Mouse (Mus musculus): ENCODE measurements around the gene Arhgef19. TPM values are rescaled to one million over a fixed set of nuclear protein-coding genes. Genes with fewer than 3 reads are reported as not detected.

Arhgef19 gene
- total and polyA plus RNA-seq, 2 experiments = 14.4 to 34.3 TPM

- Histone ChIP-seq H3K27ac (replicated peaks; ENCODE audit: insufficient read depth, low read depth, low read length) (no peak overlapping the region), H3K4me1 (ENCODE audit: control insufficient read depth, insufficient read depth, low read length) (peaks cover 13% of the 10 kb centered on the region), H3K4me3 (ENCODE audit: insufficient read depth, low read depth, low read length) (no peak overlapping the region), H3K27me3 (ENCODE audit: control insufficient read depth, insufficient read depth, low read length) (no peaks in the 10 kb centered on the region), H3K79me2 (ENCODE audit: control insufficient read depth, insufficient read depth, low read length) (peaks cover 7% of the 10 kb centered on the region; the same call in 1 of the 2 replicates), H3K36me3 (ENCODE audit: control insufficient read depth, insufficient read depth, low read length) (peaks cover 13% of the 10 kb centered on the region; the same call in 1 of the 2 replicates), H3K9ac (ENCODE audit: low read depth, low read length) (no peak overlapping the region)
- 79% methylated on average over 11 of the region's 11 CpGs for WGBS
- DNase-seq (ENCODE audit: extremely low read depth, low read depth, low spot score) = no peak
- TF ChIP-seq CTCF (IDR thresholded peaks at IDR 0.05; ENCODE audit: low read depth, low read length) (no peak), POLR2A (IDR thresholded peaks at IDR 0.05; ENCODE audit: extremely low read depth, insufficient read depth, low read length) (no peak)
These were observed 9.3 kb downstream of the Arhgef19 start for GRCm38 (mm10) chr4:141248614-141248978.

GRCm38 (mm10) chr4:141249383-141249782 is 10.1 kb downstream of the Arhgef19 start:
- H3K4me3 ChIP-seq (ENCODE audit: insufficient read depth, low read depth, low read length) = no peak overlapping the region
- peaks cover 8% of the 10 kb centered on the region for H3K4me1 ChIP-seq (ENCODE audit: control insufficient read depth, insufficient read depth, low read length)
- 89% methylated on average over 11 of the region's 11 CpGs for WGBS
- peaks cover 13% of the 10 kb centered on the region; the same call in 1 of the 2 replicates for H3K36me3 ChIP-seq (ENCODE audit: control insufficient read depth, insufficient read depth, low read length)
- TF ChIP-seq POLR2A (IDR thresholded peaks at IDR 0.05; ENCODE audit: extremely low read depth, insufficient read depth, low read length) (no peak), CTCF (IDR thresholded peaks at IDR 0.05; ENCODE audit: low read depth, low read length) (no peak)
- H3K27me3 ChIP-seq (ENCODE audit: control insufficient read depth, insufficient read depth, low read length) = no peaks in the 10 kb centered on the region
- no peak overlapping the region for H3K9ac ChIP-seq (ENCODE audit: low read depth, low read length)
- DNase-seq (ENCODE audit: extremely low read depth, low read depth, low spot score) = no peak
- H3K79me2 ChIP-seq (ENCODE audit: control insufficient read depth, insufficient read depth, low read length) = peaks cover 7% of the 10 kb centered on the region; the same call in 1 of the 2 replicates
- H3K27ac ChIP-seq (replicated peaks; ENCODE audit: insufficient read depth, low read depth, low read length) = no peak overlapping the region

DNA sequence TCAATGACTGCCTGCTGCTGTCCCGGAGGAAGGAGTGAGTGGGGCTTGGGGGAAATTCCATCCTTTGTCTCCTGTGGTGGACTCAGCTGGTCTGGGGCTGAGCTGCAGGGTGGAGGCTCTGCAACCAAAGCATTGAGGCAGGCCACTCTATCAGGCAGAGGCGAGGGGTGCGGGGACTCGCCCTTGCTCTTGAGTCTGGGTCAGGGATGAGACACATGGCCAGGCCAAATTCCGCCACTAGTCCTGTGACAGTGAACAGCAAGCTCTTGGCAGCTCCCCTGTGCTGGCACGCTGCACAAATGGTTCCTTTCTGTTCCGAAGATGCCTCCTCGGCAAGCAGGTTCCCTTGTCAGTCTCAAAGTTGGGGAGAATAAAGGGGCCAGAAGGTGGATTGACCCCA is 11.8 kb downstream of the Arhgef19 start:
- Histone ChIP-seq H3K27me3 (ENCODE audit: control insufficient read depth, insufficient read depth, low read length) (no peaks in the 10 kb centered on the region), H3K27ac (replicated peaks; ENCODE audit: insufficient read depth, low read depth, low read length) (no peak overlapping the region), H3K4me3 (ENCODE audit: insufficient read depth, low read depth, low read length) (no peak overlapping the region), H3K79me2 (ENCODE audit: control insufficient read depth, insufficient read depth, low read length) (peaks cover 1% of the 10 kb centered on the region; the same call in 1 of the 2 replicates), H3K36me3 (ENCODE audit: control insufficient read depth, insufficient read depth, low read length) (peaks cover 13% of the 10 kb centered on the region; the same call in 1 of the 2 replicates), H3K9ac (ENCODE audit: low read depth, low read length) (no peak overlapping the region), H3K4me1 (ENCODE audit: control insufficient read depth, insufficient read depth, low read length) (0 out of 2 replicates have a peak, but pooled peaks cover 2% of the 10 kb centered on the region)
- WGBS = 35% methylated on average over 8 of the region's 8 CpGs
- peak; percentile 88 for DNase-seq (ENCODE audit: extremely low read depth, low read depth, low spot score)
- TF ChIP-seq CTCF (IDR thresholded peaks at IDR 0.05; ENCODE audit: low read depth, low read length) (no peak), POLR2A (IDR thresholded peaks at IDR 0.05; ENCODE audit: extremely low read depth, insufficient read depth, low read length) (no peak)

- WGBS = 74% methylated on average over 2 of the region's 2 CpGs
- no peak overlapping the region for H3K27ac ChIP-seq (replicated peaks; ENCODE audit: insufficient read depth, low read depth, low read length)
- no peak for DNase-seq (ENCODE audit: extremely low read depth, low read depth, low spot score)
- H3K9ac ChIP-seq (ENCODE audit: low read depth, low read length) = no peak overlapping the region
- H3K79me2 ChIP-seq (ENCODE audit: control insufficient read depth, insufficient read depth, low read length) = no peaks in the 10 kb centered on the region
- no peaks in the 10 kb centered on the region for H3K27me3 ChIP-seq (ENCODE audit: control insufficient read depth, insufficient read depth, low read length)
- H3K4me3 ChIP-seq (ENCODE audit: insufficient read depth, low read depth, low read length) = no peak overlapping the region
- H3K36me3 ChIP-seq (ENCODE audit: control insufficient read depth, insufficient read depth, low read length) = peaks cover 10% of the 10 kb centered on the region; the same call in 1 of the 2 replicates
- TF ChIP-seq POLR2A (IDR thresholded peaks at IDR 0.05; ENCODE audit: extremely low read depth, insufficient read depth, low read length) (no peak), CTCF (IDR thresholded peaks at IDR 0.05; ENCODE audit: low read depth, low read length) (no peak)
- H3K4me1 ChIP-seq (ENCODE audit: control insufficient read depth, insufficient read depth, low read length) = 0 out of 2 replicates have a peak, but pooled peaks cover 2% of the 10 kb centered on the region
These were observed 13.3 kb downstream of the Arhgef19 start for GRCm38 (mm10) chr4:141252641-141253040.

DNA sequence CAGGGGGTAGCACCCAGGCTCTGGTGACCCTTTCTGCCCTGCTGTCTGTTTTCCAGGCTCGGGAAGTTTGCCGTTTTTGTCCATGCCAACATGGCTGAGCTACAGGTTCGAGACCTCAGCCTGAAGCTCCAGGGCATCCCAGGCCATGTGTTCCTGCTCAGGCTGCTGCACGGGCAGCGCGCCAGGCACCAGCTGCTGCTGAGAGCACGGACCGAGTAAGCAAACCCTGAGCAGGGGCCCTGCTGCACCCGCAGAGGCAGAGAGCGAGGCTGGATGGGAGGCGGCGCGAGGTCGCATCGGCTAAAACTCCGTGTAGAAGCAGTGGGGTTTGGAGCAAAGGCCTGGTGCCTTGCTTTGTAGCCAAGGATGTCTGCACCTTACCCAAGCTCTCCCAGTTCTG is 14.9 kb downstream of the Arhgef19 start:
- 0 out of 2 replicates have a peak overlapping the region, but pooled peaks have one; percentile 4 for H3K27ac ChIP-seq (replicated peaks; ENCODE audit: insufficient read depth, low read depth, low read length)
- peaks cover 9% of the 10 kb centered on the region; the same call in 1 of the 2 replicates for H3K36me3 ChIP-seq (ENCODE audit: control insufficient read depth, insufficient read depth, low read length)
- no peaks in the 10 kb centered on the region for H3K27me3 ChIP-seq (ENCODE audit: control insufficient read depth, insufficient read depth, low read length)
- DNase-seq (ENCODE audit: extremely low read depth, low read depth, low spot score) = no peak
- H3K4me3 ChIP-seq (ENCODE audit: insufficient read depth, low read depth, low read length) = no peak overlapping the region
- H3K9ac ChIP-seq (ENCODE audit: low read depth, low read length) = no peak overlapping the region
- WGBS = 83% methylated on average over 16 of the region's 16 CpGs
- 0 out of 2 replicates have a peak, but pooled peaks cover 2% of the 10 kb centered on the region for H3K4me1 ChIP-seq (ENCODE audit: control insufficient read depth, insufficient read depth, low read length)
- TF ChIP-seq CTCF (IDR thresholded peaks at IDR 0.05; ENCODE audit: low read depth, low read length) (no peak), POLR2A (IDR thresholded peaks at IDR 0.05; ENCODE audit: extremely low read depth, insufficient read depth, low read length) (no peak)
- H3K79me2 ChIP-seq (ENCODE audit: control insufficient read depth, insufficient read depth, low read length) = no peaks in the 10 kb centered on the region

DNA sequence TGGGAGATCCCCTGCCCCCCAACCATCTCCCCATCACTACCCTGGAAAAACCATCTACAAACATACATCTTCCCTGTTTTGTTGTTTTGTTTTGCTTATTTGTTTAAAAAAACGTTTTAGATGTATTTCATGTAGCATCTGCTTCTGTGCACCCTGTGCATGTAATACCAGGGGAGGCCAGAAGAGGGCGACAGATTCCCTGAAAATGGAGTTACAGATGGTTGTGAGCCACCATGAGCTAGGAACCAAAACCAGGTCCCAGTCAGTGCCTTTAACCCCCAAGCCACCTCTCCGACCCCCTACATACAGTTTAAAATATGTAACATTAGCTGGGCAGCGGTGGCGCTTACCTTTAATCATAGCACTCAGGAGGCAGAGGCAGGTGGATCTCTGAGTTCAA is 18.1 kb downstream of the Arhgef19 start:
- no peak overlapping the region for H3K9ac ChIP-seq (ENCODE audit: low read depth, low read length)
- peaks cover 3% of the 10 kb centered on the region; the same call in 1 of the 2 replicates for H3K4me1 ChIP-seq (ENCODE audit: control insufficient read depth, insufficient read depth, low read length)
- DNase-seq (ENCODE audit: extremely low read depth, low read depth, low spot score) = no peak
- H3K36me3 ChIP-seq (ENCODE audit: control insufficient read depth, insufficient read depth, low read length) = no peaks in the 10 kb centered on the region; the same call in 1 of the 2 replicates
- WGBS = 83% methylated on average over 5 of the region's 5 CpGs
- TF ChIP-seq CTCF (IDR thresholded peaks at IDR 0.05; ENCODE audit: low read depth, low read length) (peak; percentile 68), POLR2A (IDR thresholded peaks at IDR 0.05; ENCODE audit: extremely low read depth, insufficient read depth, low read length) (no peak)
- no peak overlapping the region for H3K4me3 ChIP-seq (ENCODE audit: insufficient read depth, low read depth, low read length)
- no peaks in the 10 kb centered on the region for H3K27me3 ChIP-seq (ENCODE audit: control insufficient read depth, insufficient read depth, low read length)
- no peak overlapping the region for H3K27ac ChIP-seq (replicated peaks; ENCODE audit: insufficient read depth, low read depth, low read length)
- H3K79me2 ChIP-seq (ENCODE audit: control insufficient read depth, insufficient read depth, low read length) = no peaks in the 10 kb centered on the region

Data from liver, adult 2 months (tissue).